Mouse (Mus musculus) layer of hippocampus, adult 18-20 months (tissue): Measurements from ENCODE around the gene Ywhab. TPM values are rescaled to one million over a fixed set of nuclear protein-coding genes. Genes with fewer than 3 reads are reported as not detected.

ENCODE experiments used
- total RNA-seq, 2 experiments: library from RNA; stranded (reverse); gene quantifications; 2 replicates each; pipeline ENCODE4 v1.2.3; 2021

Ywhab gene
- total RNA-seq, 2 experiments from 2014 or later, result 508 to 533 TPM

Other genes with a start within 250 kb of the Ywhab start
- gene Ada, start 244.7 kb upstream of the Ywhab start, total RNA-seq, result 1 to 10 TPM; 1.0 to 1.9 TPM
- gene Ccn5, start 174.1 kb upstream of the Ywhab start, total RNA-seq, result not detected
- gene Kcnk15, start 141.3 kb upstream of the Ywhab start, total RNA-seq, result under 1 TPM in 1 of 2 experiments, not detected in 1; 0.22 TPM
- gene Rims4, start 76.3 kb upstream of the Ywhab start, total RNA-seq, result 10 to 100 TPM; 38.4 to 45.6 TPM
- gene Pabpc1l, start 30.5 kb downstream of the Ywhab start, total RNA-seq, result under 1 TPM; 0.36 to 0.37 TPM
- gene Stk4, start 75.4 kb downstream of the Ywhab start, total RNA-seq, result 10 to 100 TPM; 44.7 to 47.0 TPM
- 100 to 1,000 TPM; 118 to 122 TPM for gene Tomm34, start 76.2 kb downstream of the Ywhab start, total RNA-seq
- gene Kcns1, start 176.2 kb downstream of the Ywhab start, total RNA-seq, result 1 to 10 TPM; 5.1 TPM
- gene Wfdc5, start 187.8 kb downstream of the Ywhab start, total RNA-seq, result not detected
- not detected for gene Wfdc12, start 195.6 kb downstream of the Ywhab start, total RNA-seq
- gene Wfdc15a, start 205.2 kb downstream of the Ywhab start, total RNA-seq, result not detected
- not detected for gene Wfdc15b, start 226.7 kb downstream of the Ywhab start, total RNA-seq
- gene Svs2, start 243.5 kb downstream of the Ywhab start, total RNA-seq, result not detected